In genomic region chr8:54616710-54617109, GRCm38 (mm10) we compare ENCODE assay signal across 35 mouse cellular contexts. TPM values are rescaled to one million over a fixed set of nuclear protein-coding genes. Genes with fewer than 3 reads are reported as not detected.
"Had no signal": no experiment of that assay in that cellular context is flagged by ENCODE, and none has a peak within 500 bp of the region (broad histone marks: within the 10 kb centered on the region; RNA-seq: fewer than 3 reads in every experiment).

No protein-coding gene starts in this region.

RNA-seq across cellular contexts. Expression of gene Spata4, which starts 16.1 kb away (rescaled TPM):
- total RNA-seq: left cerebral cortex, postnatal 25 days; left cerebral cortex, postnatal 4 days; liver, adult 2 months; megakaryocyte progenitor cell, adult 5-6 weeks; megakaryocyte-erythroid progenitor cell, adult 5-6 weeks; midbrain, postnatal 0 days; monocyte, adult 5-6 weeks had no signal
- polyA plus RNA-seq: limb, embryonic 10.5 days; limb, embryonic 11.5 days; limb, embryonic 12.5 days; limb, embryonic 13.5 days; limb, embryonic 14.5 days; limb, embryonic 15.5 days; liver, adult 2 months; liver, embryonic 11.5 days; liver, embryonic 12.5 days; liver, embryonic 13.5 days; liver, embryonic 14.5 days; liver, embryonic 15.5 days; liver, embryonic 16.5 days; liver, postnatal 0 days; lung, adult 2 months; lung, embryonic 14.5 days; lung, embryonic 15.5 days; lung, embryonic 16.5 days; lung, postnatal 0 days; macrophage; midbrain, embryonic 10.5 days; midbrain, embryonic 11.5 days; midbrain, embryonic 12.5 days; midbrain, embryonic 14.5 days; midbrain, embryonic 16.5 days; myocyte; neural tube, embryonic 11.5 days; neural tube, embryonic 12.5 days; neural tube, embryonic 13.5 days had no signal
